Mouse (Mus musculus) splenic B cell, adult 2 months (primary cell): ENCODE measurements at regions not wholly inside any gene's neighbourhood (a gene's known extent, or its start where the extent isn't known, plus 50 kb on each side); places are given as distances from the start of the nearest gene placed in this dataset.

Source experiments
- DNase-seq: peaks from one replicate; pipeline ENCODE4 v3.0.0-alpha.2; 2011; ENCODE audit warnings: low read depth, low spot score
- H3K27me3 ChIP-seq: 2 replicates; pipeline ENCODE4 v1.6.1; 2012; ENCODE audit warnings: mild to moderate bottlenecking, low read length, moderate library complexity, mixed read lengths; ENCODE audit not compliant: control insufficient read depth, poor library complexity, insufficient read depth, severe bottlenecking
- H3K36me3 ChIP-seq: 2 replicates; pipeline ENCODE4 v1.6.1; 2012; ENCODE audit warnings: mild to moderate bottlenecking, low read length, moderate library complexity, mixed read lengths; ENCODE audit not compliant: control insufficient read depth, poor library complexity, insufficient read depth, severe bottlenecking

- H3K27me3 ChIP-seq: no peaks in the 10 kb centered on the region
- H3K36me3 ChIP-seq: no peaks in the 10 kb centered on the region
- DNase-seq: no peak
Observed at GRCm38 (mm10) chr7:138139766-138140165, 257.8 kb downstream of the Tcerg1l start.

- no peaks in the 10 kb centered on the region for H3K27me3 ChIP-seq
- no peaks in the 10 kb centered on the region for H3K36me3 ChIP-seq
- DNase-seq: no peak
Observed at GRCm38 (mm10) chr7:138149496-138149895, 248.0 kb downstream of the Tcerg1l start.

GRCm38 (mm10) chr7:138153455-138154167, 243.9 kb downstream of the Tcerg1l start:
- DNase-seq: no peak
- H3K27me3 ChIP-seq: no peaks in the 10 kb centered on the region
- H3K36me3 ChIP-seq: no peaks in the 10 kb centered on the region
